Mouse (Mus musculus) neural tube, embryonic 15.5 days (tissue): ENCODE results near the gene Lama2. TPM values are rescaled to one million over a fixed set of nuclear protein-coding genes. Genes with fewer than 3 reads are reported as not detected.

ENCODE experiments used
- ATAC-seq: fragments of 200-750 bp; cut with Nextera tagmentation; 2 replicates; pipeline ENCODE4 v1.8.0; 2017; ENCODE audit warnings: mild to moderate bottlenecking, moderate TSS enrichment, moderate library complexity; ENCODE audit not compliant: low FRiP score
- H3K27ac ChIP-seq: fragments of 300-500 bp; sonication (generic); replicated peaks from 2 replicates; pipeline ENCODE4 v1.5.1; 2015; ENCODE audit warnings: mild to moderate bottlenecking, inconsistent platforms
- H3K27me3 ChIP-seq: fragments of 300-500 bp; sonication (generic); replicated peaks from 2 replicates; pipeline ENCODE4 v1.6.1; 2015; ENCODE audit warnings: inconsistent platforms
- H3K36me3 ChIP-seq: fragments of 300-500 bp; sonication (generic); 2 replicates; pipeline ENCODE4 v1.6.1; 2015; ENCODE audit warnings: inconsistent platforms
- H3K4me1 ChIP-seq: fragments of 300-500 bp; sonication (generic); 2 replicates; pipeline ENCODE4 v1.6.1; 2015; ENCODE audit warnings: inconsistent platforms
- H3K4me2 ChIP-seq: fragments of 300-500 bp; sonication (generic); 2 replicates; pipeline ENCODE4 v1.6.1; 2015; ENCODE audit warnings: inconsistent platforms, mild to moderate bottlenecking, moderate library complexity
- H3K4me3 ChIP-seq: fragments of 300-500 bp; sonication (generic); replicated peaks from 2 replicates; pipeline ENCODE4 v1.5.1; 2015; ENCODE audit warnings: mild to moderate bottlenecking, inconsistent platforms
- H3K9ac ChIP-seq: fragments of 300-500 bp; sonication (generic); replicated peaks from 2 replicates; pipeline ENCODE4 v1.6.1; 2015; ENCODE audit warnings: mild to moderate bottlenecking, inconsistent platforms
- H3K9me3 ChIP-seq: fragments of 300-500 bp; sonication (generic); replicated peaks from 2 replicates; pipeline ENCODE4 v1.6.1; 2016; ENCODE audit warnings: inconsistent platforms
- WGBS: fragments of 180-500 bp; shearing (Covaris S2); methylation state at CpG from one replicate; pipeline ENCODE4 v1.1.7; 2015; ENCODE audit warnings: mixed read lengths; 5-methylcytosine and 5-hydroxymethylcytosine counted together
- polyA plus RNA-seq: library from polyadenylated mRNA; unstranded; fragments of >200 nt; fragmentation: Nextera tagmentation; extraction: Ambion mirVana; gene quantifications from 2 replicates; pipeline ENCODE4 v1.2.1, GENCODE M21; 2015

Lama2 gene
- polyA plus RNA-seq, 1 experiment from 2014 or later = 4.5 TPM

DNA sequence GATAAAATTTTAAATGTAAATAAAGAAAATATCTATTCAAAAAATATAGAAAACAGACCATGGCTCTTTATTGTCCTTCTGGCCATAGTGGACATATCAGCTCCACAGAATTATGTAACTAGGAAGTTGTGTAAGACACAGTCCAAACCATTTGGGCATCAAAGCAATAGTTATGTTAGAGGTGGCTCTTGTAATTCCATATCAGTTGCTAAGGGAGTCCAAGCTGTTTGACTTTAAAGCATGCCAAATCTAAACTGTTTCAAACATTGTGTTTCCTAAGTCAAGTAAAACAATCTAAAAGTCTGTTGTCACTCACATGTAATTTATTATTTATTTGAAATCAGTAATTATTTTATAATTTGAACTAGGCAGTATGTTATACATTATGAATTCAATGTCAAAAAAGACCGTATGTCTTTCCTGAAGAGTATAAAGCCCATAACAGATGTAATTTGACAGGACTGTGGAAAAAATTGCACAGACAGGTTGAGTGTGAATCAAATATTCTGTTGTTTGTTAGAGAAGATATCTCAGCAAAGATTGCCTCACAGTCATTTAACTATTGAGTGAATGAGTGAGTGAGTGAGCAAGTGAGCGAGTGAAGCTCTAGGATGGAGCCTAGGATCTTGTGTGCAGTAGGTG is 550.6 kb downstream of the Lama2 start:
- H3K9ac ChIP-seq = no peak overlapping the region
- no peak overlapping the region for H3K27ac ChIP-seq
- ATAC-seq = no peak
- H3K9me3 ChIP-seq = no peaks in the 10 kb centered on the region
- H3K4me1 ChIP-seq = no peaks in the 10 kb centered on the region
- H3K36me3 ChIP-seq = no peaks in the 10 kb centered on the region
- 91% methylated on average over 2 of the region's 2 CpGs for WGBS
- H3K4me3 ChIP-seq = no peak overlapping the region
- H3K4me2 ChIP-seq = no peak overlapping the region
- no peaks in the 10 kb centered on the region for H3K27me3 ChIP-seq

DNA sequence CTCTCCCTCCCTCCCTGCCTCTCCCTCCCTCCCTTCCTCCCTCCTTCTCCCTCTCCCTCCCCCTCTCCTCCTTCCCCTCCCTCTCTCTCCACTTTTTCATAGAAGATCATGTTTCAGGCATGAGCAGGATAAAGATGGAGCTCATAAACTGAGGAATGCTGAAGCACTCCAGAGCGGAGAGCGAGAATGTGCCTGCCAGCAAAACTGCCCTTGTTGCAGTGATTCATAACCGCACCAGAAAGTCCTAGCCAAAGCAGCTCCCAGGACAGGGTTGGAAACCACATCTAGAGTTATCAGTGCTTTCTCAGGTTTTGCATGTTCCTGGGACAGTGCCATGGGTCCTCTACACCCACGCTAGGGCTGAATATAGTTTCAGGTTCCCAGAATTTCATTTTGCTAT is 555.9 kb downstream of the Lama2 start:
- Histone ChIP-seq H3K4me2 (no peak overlapping the region), H3K27ac (no peak overlapping the region), H3K4me1 (no peaks in the 10 kb centered on the region), H3K36me3 (no peaks in the 10 kb centered on the region), H3K27me3 (no peaks in the 10 kb centered on the region), H3K9ac (no peak overlapping the region), H3K9me3 (no peaks in the 10 kb centered on the region), H3K4me3 (no peak overlapping the region)
- ATAC-seq = no peak
- WGBS = 58% methylated on average over 4 of the region's 4 CpGs

DNA sequence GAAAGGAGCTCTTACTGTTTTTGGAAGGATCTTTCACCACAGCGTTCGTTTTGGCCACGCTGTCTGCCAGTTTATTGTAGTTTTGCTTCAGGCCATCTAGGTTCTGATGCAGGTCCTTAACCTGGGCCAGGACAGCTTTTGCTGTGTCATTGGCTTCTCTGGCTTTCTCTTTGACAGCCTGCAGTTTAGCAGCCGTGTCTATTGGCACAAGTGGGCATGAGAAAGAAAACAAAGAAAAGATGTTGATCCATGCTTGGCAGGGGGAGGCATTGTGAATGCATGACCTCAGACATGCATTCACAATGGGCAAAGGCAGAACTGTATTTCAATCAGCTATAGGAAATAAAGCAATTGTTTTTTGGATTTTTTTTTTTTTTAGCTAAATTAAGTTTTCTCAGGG is 565.1 kb downstream of the Lama2 start:
- Histone ChIP-seq H3K36me3 (no peaks in the 10 kb centered on the region), H3K4me2 (no peak overlapping the region), H3K4me1 (no peaks in the 10 kb centered on the region), H3K27me3 (no peaks in the 10 kb centered on the region), H3K27ac (no peak overlapping the region), H3K9me3 (no peaks in the 10 kb centered on the region), H3K9ac (no peak overlapping the region), H3K4me3 (no peak overlapping the region)
- 52% methylated on average over 4 of the region's 4 CpGs for WGBS
- ATAC-seq = no peak

DNA sequence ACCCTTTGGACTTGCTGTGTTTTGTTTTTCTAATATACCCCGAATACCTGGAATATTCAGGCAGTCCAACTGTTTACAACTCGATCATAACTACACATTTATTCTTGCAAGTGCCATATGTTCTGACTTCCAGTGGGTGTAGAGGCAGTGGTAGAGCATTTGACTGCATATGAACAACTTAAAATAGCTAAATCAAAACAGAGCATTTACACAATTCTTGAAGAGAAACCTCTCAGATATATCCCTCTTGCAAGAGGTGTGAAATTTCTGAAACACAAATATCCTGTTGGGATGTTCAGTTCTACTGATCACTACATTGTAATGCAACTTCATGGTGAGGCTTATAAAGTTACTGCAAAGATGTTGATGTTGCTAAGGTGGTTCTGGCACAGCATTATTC is 572.4 kb downstream of the Lama2 start:
- Histone ChIP-seq H3K4me3 (no peak overlapping the region), H3K4me1 (no peaks in the 10 kb centered on the region), H3K36me3 (no peaks in the 10 kb centered on the region), H3K9me3 (no peaks in the 10 kb centered on the region), H3K9ac (no peak overlapping the region), H3K27me3 (no peaks in the 10 kb centered on the region), H3K27ac (no peak overlapping the region), H3K4me2 (no peak overlapping the region)
- 85% methylated on average over 2 of the region's 2 CpGs for WGBS
- ATAC-seq = no peak

DNA sequence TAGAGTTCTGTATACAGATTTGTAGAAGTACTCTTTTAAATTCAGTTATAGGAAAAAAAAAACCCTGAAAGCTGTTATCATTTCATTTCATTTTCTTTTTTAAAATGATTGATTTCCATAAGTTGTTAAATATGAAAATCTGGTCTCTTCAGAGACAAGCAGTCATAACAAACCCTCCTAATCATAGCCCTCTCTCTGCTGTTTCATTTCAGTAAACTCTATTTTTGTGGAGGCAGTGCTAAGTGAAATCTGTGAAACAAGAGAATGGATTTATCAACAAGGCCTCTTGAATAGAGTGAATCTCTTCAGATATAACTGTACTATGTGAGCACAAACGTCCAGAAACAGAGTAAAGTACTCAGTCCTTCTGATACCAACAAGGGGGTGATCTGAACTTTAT is 577.7 kb downstream of the Lama2 start:
- Histone ChIP-seq H3K27ac (no peak overlapping the region), H3K9me3 (no peaks in the 10 kb centered on the region), H3K36me3 (no peaks in the 10 kb centered on the region), H3K27me3 (no peaks in the 10 kb centered on the region), H3K4me2 (no peak overlapping the region), H3K9ac (no peak overlapping the region), H3K4me3 (no peak overlapping the region), H3K4me1 (no peaks in the 10 kb centered on the region)
- WGBS = 71% methylated on average over 1 of the region's 1 CpGs
- no peak for ATAC-seq

DNA sequence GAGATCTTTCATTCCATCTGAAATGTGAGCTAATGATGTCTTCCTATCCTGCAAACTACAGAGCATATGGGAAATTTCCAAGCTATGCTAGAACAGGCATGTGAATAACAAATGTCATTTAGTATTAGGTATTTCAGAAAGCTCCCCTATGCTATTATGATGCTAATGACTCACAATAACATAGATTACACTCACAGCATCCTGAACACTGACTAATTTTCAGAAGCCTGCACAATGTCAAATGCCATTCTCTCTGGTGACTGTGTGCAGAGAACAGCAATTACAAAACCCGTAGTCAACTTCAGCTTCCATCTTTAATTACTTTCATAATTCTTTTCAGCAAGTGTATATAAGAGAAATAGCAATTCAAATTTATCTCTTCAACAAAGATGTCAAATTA is 596.9 kb downstream of the Lama2 start:
- Histone ChIP-seq H3K4me3 (no peak overlapping the region), H3K4me2 (no peak overlapping the region), H3K27me3 (no peaks in the 10 kb centered on the region), H3K9ac (no peak overlapping the region), H3K4me1 (no peaks in the 10 kb centered on the region), H3K36me3 (no peaks in the 10 kb centered on the region), H3K9me3 (no peaks in the 10 kb centered on the region), H3K27ac (no peak overlapping the region)
- ATAC-seq = no peak
- WGBS = 52% methylated on average over 1 of the region's 1 CpGs

DNA sequence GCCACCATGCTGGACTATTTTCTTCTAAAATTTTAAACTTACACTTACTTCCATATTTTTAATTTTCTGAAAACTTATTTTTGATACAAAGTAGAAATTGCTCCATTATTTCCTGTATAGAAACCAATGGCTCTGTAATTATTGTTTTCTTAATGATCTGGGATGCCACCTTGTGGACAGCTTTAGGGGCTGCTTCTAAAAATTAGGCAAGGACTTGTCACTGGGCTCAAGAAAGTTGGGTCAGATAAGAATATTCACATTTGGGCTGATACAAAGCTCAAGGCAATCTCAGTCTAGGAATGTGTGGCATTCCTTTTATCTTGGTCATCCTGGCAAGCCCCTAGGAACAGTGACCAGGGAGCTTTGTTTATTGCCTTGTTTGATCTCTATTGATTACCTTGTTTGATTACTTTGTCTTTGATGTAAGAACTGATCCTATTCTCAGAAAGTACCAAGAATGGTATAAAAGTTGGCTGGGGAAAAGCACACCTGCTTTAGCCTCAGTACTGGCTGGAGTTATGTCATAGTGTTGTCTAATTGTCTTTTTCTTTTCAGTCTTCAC is 606.7 kb downstream of the Lama2 start:
- Histone ChIP-seq H3K9ac (no peak overlapping the region), H3K27me3 (no peaks in the 10 kb centered on the region), H3K36me3 (no peaks in the 10 kb centered on the region), H3K4me2 (no peak overlapping the region), H3K9me3 (no peaks in the 10 kb centered on the region), H3K27ac (no peak overlapping the region), H3K4me1 (no peaks in the 10 kb centered on the region), H3K4me3 (no peak overlapping the region)
- ATAC-seq = no peak

DNA sequence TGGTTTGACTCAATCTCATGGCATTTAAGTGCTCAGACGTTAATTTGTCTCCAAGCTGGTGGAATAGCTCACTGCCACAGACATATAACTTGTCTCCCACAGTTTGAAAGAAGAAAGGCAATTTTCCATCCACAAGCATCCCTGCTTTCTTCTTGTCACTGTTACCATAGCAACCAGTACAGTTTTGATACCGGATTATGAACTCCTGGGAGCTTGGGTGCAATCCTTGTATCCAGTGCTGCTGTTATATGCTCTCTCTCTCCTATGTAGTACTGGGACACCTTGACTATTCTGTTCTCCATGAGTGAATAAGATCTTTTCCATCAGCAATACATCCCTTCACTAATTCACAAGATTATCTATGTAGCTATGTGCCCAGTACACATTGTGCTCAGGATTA is 612.2 kb downstream of the Lama2 start:
- H3K9ac ChIP-seq = no peak overlapping the region
- 54% methylated on average over 2 of the region's 2 CpGs for WGBS
- ATAC-seq = peak; percentile 69; the same call in 1 of the 2 replicates
- H3K9me3 ChIP-seq = no peaks in the 10 kb centered on the region
- no peaks in the 10 kb centered on the region for H3K27me3 ChIP-seq
- H3K4me3 ChIP-seq = no peak overlapping the region
- no peak overlapping the region for H3K4me2 ChIP-seq
- H3K36me3 ChIP-seq = no peaks in the 10 kb centered on the region
- no peak overlapping the region for H3K27ac ChIP-seq
- H3K4me1 ChIP-seq = no peaks in the 10 kb centered on the region

DNA sequence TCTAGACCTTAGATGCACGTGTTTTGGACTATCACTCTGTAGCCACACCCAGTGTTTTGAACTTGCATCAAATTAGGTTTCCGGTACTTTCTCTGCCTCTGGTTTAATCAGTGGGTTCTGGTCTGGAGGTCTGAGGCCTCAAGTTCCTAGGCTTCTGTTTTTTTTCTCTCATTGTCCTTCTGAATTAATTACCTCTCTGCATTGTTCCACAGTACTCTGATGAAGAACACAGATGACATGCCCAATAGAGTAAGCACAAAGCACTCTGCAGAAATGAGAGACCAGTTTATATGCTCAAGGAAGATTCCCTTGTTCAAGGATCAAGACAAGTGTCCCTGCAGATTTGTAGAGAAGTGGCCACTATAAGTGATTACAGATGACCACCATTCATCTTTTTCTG is 613.8 kb downstream of the Lama2 start:
- 61% methylated on average over 2 of the region's 2 CpGs for WGBS
- Histone ChIP-seq H3K4me1 (no peaks in the 10 kb centered on the region), H3K9ac (no peak overlapping the region), H3K9me3 (no peaks in the 10 kb centered on the region), H3K4me2 (no peak overlapping the region), H3K36me3 (no peaks in the 10 kb centered on the region), H3K4me3 (no peak overlapping the region), H3K27ac (no peak overlapping the region), H3K27me3 (no peaks in the 10 kb centered on the region)
- ATAC-seq = no peak

DNA sequence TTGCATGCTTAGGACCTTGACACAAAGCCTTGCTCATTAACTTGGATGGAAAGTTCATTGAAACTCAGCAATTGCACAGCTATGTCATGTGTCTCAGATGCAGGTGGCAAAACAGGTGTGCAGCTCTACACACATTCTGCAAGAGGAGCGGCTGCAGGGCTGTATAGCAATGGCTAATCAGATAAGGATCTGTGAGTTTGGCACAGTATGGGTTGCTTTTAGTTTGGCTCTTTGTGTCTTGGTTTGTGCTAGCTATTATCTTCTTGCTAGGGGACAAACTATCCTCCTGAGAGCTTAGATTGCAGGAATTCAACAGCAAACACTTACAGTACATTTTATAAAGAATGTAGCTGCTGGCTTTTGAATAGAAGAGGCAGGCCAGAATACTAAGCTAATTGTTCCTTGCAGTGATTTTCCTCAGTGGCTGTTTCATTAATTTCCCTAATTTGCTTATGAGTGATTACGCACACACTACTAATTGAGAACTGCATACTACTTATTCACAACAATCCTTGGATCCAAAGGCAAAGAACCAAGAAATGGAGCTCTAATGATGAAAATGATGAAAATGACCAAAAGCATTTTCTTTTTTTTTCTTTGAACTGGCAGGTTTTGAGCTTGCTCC is 617.9 kb downstream of the Lama2 start:
- H3K4me2 ChIP-seq = no peak overlapping the region
- no peaks in the 10 kb centered on the region for H3K9me3 ChIP-seq
- no peaks in the 10 kb centered on the region for H3K36me3 ChIP-seq
- ATAC-seq = no peak
- WGBS = 62% methylated on average over 2 of the region's 2 CpGs
- H3K9ac ChIP-seq = no peak overlapping the region
- H3K4me1 ChIP-seq = no peaks in the 10 kb centered on the region
- no peaks in the 10 kb centered on the region for H3K27me3 ChIP-seq
- H3K27ac ChIP-seq = no peak overlapping the region
- no peak overlapping the region for H3K4me3 ChIP-seq

DNA sequence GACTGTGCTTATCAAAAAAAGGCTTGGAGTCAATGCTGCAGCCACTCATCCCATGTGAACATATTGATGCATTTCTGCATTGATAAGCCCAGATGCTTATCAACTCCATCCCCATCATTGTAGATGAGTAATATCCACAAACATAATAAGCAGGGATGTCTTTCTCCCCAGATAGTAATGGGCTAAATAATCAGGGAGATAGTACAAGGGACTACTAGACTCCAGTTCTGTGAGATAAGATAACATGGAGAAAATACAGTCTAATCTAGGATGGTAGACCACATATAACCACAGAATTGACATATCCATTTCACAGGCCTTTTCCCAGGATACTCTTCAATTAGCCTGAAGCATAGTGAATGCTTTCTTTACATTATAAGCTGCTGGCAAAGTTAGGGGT is 622.9 kb downstream of the Lama2 start:
- Histone ChIP-seq H3K4me2 (no peak overlapping the region), H3K9me3 (no peaks in the 10 kb centered on the region), H3K27me3 (no peaks in the 10 kb centered on the region), H3K4me3 (no peak overlapping the region), H3K36me3 (no peaks in the 10 kb centered on the region), H3K9ac (no peak overlapping the region), H3K27ac (no peak overlapping the region), H3K4me1 (peaks cover 5% of the 10 kb centered on the region; the same call in 1 of the 2 replicates)
- ATAC-seq = no peak

DNA sequence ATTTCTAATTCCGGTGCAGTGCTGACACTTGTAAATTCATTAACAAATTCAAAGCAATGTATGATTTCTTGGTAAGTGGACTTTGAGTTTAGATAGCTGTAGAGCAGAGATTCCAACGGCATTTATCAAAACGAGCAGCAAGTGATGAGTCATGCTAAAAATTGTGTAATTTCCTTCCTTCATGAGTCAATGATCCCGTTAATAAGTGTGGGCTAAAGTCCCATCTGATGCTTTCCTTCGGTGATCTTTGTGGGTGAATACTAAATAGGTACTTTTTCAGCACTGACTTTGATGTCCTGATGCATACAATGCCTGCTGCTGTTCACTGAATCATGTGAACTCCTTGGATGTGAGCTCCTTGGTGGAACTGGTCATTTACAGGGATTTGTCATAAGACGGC is 623.6 kb downstream of the Lama2 start:
- Histone ChIP-seq H3K9me3 (no peaks in the 10 kb centered on the region), H3K27ac (no peak overlapping the region), H3K4me2 (no peak overlapping the region), H3K9ac (no peak overlapping the region), H3K36me3 (no peaks in the 10 kb centered on the region), H3K4me1 (peaks cover 5% of the 10 kb centered on the region; the same call in 1 of the 2 replicates), H3K4me3 (no peak overlapping the region), H3K27me3 (no peaks in the 10 kb centered on the region)
- ATAC-seq = no peak
- 77% methylated on average over 6 of the region's 6 CpGs for WGBS
